Mouse (Mus musculus): ENCODE results near the gene Kat8.

Gene Kat8

DNA sequence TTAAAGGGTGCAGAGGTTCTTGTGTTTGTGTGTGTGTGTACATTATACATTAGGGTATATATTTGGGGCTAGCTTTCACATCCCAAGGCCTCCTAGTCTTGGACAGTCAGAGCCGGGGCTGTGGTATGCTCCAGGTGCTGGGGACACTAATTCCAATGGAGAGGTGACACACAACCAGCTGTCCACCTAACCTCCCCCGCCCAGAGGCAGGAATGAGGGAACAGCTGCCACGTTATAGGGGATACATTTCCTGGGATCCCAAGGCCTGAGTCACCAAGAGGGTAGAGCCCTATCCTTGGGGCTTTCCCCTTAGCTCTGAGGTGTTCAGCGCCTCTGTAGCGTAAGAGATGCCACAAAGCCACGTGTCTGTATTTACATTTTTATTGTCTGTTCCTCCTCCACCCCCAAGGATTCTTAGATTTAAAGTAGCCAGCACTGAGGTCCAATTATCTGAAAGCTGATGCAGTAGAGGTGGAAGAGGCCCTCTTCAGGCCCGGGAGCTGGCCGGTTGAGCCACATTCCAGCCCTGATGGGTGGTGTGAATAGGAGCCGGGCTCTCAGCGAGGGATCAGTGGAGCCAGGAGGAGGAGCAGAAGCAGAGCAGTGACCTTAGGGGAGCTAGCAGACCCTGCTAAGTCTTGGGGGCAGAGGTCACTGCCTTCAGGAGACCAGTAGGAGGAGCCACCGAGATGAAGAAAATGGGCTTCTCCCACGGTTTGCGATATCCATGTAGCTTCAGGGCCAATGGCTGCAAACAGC, 20.1 kb downstream of the Kat8 start:
- CTCF ChIA-PET = interaction anchor here (0.5 to 7.5 kb wide), 35 partner anchors 9 to 724 kb away, joined by 3 to 120 read pairs (median 3); partner anchors contain the start of genes Fbxl19 (in 1 of the 4), Fus (in 1 of the 4), Hsd3b7 (in 1 of the 4) and Kat8 (in 1 of the 4)
- POLR2A ChIA-PET = interaction anchor here (0.6 to 11.4 kb wide), 69 partner anchors 9 to 1593 kb away, joined by 3 to 433 read pairs (median 4); partner anchors contain the start of genes Kat8 (in 4 of the 4), Fus (in 3 of the 4), Vkorc1 (in 3 of the 4) and Bckdk (in 2 of the 4)

DNA sequence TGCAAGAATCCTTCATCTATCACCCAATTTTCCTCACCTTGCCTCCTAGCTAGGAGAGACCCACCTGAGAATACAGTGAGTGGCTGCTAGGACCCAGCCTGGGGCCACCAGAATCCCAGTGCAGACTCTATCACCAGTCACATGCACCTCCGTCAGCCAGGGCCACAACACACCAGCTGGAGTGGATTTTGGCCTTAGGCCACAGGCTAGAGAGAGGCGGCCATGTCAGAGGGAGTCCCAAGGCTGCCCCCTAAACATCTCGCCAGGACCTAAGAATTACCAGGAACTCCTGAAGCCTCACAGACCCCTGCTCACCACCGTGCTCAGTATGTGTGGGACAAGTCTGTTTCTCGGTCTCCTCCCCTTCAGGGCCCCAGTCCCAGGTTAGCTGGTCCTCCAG, 21.8 kb downstream of the Kat8 start:
- POLR2A ChIA-PET = interaction anchor here (0.7 to 11.4 kb wide), 32 partner anchors 11 to 346 kb away, joined by 3 to 433 read pairs (median 10); partner anchors contain the start of genes Fus (in 3 of the 4), Bckdk (in 2 of the 4), Gm21974 (in 2 of the 4) and Hsd3b7 (in 2 of the 4)

DNA sequence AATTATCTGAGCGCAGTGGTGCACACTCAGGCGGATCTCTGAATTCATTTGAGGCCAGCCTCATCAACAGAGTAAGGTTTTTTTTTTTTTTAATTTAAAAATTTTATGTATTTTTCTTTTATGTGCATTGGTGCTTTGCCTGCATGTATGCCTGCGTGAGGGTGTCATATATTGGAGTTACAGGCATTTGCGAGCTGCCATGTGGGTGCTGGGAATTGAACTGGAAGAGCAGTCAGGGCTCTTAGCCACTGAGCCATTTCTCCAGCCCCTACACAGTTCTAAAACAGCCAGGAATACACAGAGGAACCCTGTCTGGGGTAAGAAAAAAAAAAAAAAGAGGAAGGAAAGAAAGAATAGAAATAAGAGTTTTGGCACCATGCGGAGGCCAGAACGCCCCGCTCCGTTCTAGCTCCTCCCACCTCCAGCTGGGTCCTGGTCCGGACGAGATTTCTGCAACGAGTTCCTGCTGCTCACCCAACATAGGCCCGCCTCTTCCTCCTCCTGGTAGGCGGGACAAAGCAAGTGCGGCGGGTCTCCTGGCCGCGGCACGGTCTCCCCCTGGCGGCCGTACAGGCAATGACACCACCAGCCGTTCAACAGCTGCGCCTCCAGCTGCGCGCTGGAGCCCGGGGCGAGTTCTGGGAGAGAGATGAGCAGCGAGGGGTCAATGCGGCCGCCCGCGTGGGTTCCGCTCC, 22.9 kb downstream of the Kat8 start:
- ChIA-PET POLR2A (interaction anchor here (0.6 to 11.4 kb wide), 89 partner anchors 8 to 528 kb away, joined by 3 to 433 read pairs (median 5); partner anchors contain the start of genes Kat8 (in 4 of the 4), Fus (in 3 of the 4), Pycard (in 3 of the 4) and Setd1a (in 3 of the 4)), CTCF (interaction anchor here (0.5 to 7.5 kb wide), 76 partner anchors 8 to 527 kb away, joined by 3 to 120 read pairs (median 5); partner anchors contain the start of genes Kat8 (in 3 of the 4), Prss36 (in 2 of the 4), Armc5 (in 1 of the 4) and Bckdk (in 1 of the 4))

More for the DNA sequence above, 21.8 kb downstream of the Kat8 start:
- CTCF ChIA-PET = interaction anchor here in 3 of 4 experiments (0.6 to 7.5 kb wide), 14 partner anchors 8 to 303 kb away, joined by 3 to 120 read pairs (median 19); partner anchors contain the start of genes Armc5 (in 1 of the 3), Kat8 (in 1 of the 3) and Prss36 (in 1 of the 3)

DNA sequence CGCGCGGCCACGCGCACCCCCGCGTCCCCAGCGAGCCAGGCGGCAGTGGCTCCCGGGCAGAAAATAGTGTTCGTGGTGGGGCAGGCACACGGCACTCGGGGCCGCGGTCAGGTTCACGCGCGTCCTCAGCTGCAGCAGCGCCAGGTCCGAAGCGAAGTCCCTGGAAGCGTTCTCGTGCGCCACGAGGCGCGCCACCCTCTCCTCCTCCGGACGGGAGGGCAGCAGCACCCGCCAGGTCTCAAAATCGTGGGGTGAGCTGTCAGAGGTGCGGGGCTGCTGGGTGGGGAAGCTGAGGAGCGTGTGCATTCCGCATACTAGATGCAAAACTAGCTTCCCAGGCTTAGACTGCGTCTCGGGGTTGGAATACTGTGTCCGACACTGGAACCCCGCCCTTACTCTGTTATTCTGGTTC, 23.4 kb downstream of the Kat8 start:
- ChIA-PET POLR2A (interaction anchor here (0.5 to 11.4 kb wide), 92 partner anchors 9 to 457 kb away, joined by 3 to 433 read pairs (median 5); partner anchors contain the start of genes Kat8 (in 4 of the 4), Fus (in 3 of the 4), Pycard (in 3 of the 4) and Setd1a (in 3 of the 4)), CTCF (interaction anchor here (0.5 to 7.5 kb wide), 74 partner anchors 9 to 526 kb away, joined by 3 to 120 read pairs (median 5); partner anchors contain the start of genes Kat8 (in 3 of the 4), Prss36 (in 2 of the 4), Armc5 (in 1 of the 4) and Bckdk (in 1 of the 4))

DNA sequence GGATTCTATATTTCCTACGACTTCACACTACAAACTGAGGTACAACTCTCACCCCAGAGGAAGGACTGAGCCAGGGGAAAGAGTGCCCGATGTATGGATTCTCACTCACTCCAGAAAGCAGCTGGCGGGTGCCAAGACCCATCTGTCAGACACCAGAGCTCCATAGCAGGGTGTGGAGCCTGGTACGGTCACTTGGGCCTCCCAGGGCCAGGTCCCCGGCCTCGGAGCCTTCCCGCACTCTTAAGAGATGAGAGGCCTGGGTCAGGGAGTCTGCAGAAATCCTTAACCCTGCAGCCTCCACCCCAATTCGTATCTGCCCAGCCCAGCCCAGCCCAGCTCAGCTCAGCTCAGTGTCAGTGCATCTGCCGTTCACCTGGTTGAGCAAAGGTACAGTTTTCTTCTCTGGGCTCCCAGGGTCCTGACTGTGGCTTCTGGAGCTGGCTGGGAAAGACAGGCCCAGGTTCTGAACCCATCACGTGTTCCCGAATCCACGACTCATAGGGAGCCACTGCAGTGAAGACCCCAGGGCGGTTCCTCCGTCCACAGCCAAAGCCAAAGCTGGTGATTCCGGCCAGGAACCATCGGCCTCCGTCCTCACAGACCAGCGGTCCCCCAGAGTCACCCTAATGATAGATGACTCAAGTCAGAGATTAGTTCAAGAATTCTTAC, 24.0 kb downstream of the Kat8 start:
- CTCF ChIA-PET = interaction anchor here (0.5 to 7.5 kb wide), 47 partner anchors 8 to 409 kb away, joined by 3 to 120 read pairs (median 6); partner anchors contain the start of genes Kat8 (in 4 of the 4), Prss36 (in 2 of the 4), Bckdk (in 1 of the 4) and Bcl7c (in 1 of the 4)
- POLR2A ChIA-PET = interaction anchor here (0.5 to 11.4 kb wide), 61 partner anchors 8 to 425 kb away, joined by 3 to 433 read pairs (median 6); partner anchors contain the start of genes Fus (in 3 of the 4), Pycard (in 3 of the 4), Setd1a (in 3 of the 4) and Bckdk (in 2 of the 4)

DNA sequence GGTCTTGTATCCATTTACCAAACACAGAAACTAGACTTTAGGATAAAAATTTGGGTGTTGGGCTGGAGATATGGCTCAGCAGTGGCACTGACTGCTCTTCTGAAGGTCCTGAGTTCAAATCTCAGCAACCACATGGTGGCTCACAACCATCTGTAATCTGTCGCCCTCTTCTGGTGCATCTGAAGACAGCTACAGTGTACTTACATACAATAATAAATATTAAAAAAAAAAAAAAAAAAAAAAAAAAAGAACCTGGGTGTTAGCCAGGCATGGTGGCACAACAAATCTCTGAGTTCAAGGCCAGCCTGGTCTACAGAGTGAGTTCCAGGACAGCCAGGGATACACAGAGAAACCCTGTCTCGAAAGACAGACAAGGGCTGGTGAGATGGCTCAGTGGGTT, 29.8 kb downstream of the Kat8 start:
- ChIA-PET CTCF (interaction anchor here (0.6 to 1.8 kb wide), 14 partner anchors 9 to 822 kb away, joined by 3 to 14 read pairs (median 4); partner anchors contain the start of genes Gm21974 (in 1 of the 4), Kat8 (in 1 of the 4) and Vkorc1 (in 1 of the 4)), POLR2A (interaction anchor here (0.6 to 8.8 kb wide), 14 partner anchors 10 to 1642 kb away, joined by 3 to 120 read pairs (median 4); partner anchors contain the start of genes Fus (in 2 of the 4) and Inpp5f (in 1 of the 4))

DNA sequence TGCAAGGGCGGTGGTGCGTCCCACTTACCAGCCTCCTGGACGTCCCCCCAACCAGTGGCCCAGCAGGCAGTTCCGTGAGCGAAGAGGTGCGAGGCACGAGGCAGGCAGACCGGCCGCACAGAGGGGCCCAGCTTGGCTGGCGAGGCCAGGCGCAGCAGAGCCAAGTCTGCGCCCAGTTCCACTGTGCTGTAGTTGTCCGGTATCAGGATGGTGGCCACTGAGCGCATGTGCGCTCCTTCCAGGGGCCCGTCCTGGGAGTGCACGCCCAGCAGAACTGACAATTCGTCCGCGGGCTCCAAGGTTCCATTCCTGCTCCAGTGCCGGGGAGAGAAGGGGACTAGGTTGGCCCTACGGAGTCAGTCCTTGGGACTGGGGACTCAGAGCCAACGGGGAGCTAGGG, 32.3 kb downstream of the Kat8 start:
- POLR2A ChIA-PET = interaction anchor here (0.6 to 9.5 kb wide), 36 partner anchors 8 to 691 kb away, joined by 3 to 120 read pairs (median 5); partner anchors contain the start of genes Fus (in 3 of the 4), Kat8 (in 2 of the 4), Ctf1 (in 1 of the 4) and Hsd3b7 (in 1 of the 4)

DNA sequence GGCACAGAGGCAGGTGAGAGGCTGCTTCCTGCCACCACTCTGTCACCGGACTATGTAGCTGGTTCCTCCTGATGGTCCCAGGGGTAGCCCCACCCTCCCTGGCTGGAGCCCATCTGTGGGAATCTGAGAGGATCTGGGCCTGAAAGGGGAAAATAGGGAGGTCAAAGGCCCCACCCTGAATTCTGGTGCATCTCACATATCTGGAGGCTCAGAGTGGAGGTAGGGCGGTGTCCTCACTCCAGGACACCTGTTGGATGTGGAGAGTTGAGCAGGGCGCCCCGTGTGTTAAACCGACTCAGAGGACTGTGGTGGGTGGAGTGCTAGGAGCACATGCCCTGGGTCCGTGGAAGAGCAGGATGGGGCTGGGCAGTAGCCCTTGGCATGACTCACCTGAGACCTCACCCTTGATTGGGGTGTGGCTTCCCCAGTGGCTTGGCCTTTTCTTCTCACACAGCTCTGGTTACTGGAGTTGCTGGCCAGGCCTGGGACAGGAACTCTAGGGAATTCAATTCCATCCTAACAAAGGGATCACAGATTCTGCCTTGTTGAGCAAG, 34.2 kb downstream of the Kat8 start, which contains the start of gene Prss36:
Prss36 (minus strand) TSS at position 256 of the 554 bp plus-strand sequence.
- CTCF ChIA-PET = interaction anchor here in 3 of 4 experiments (0.6 to 8.3 kb wide), 6 partner anchors 11 to 79 kb away, joined by 3 to 54 read pairs (median 3); no protein-coding TSS in a partner anchor
- POLR2A ChIA-PET = interaction anchor here (0.6 to 9.5 kb wide), 16 partner anchors 11 to 176 kb away, joined by 3 to 120 read pairs (median 4); partner anchors contain the start of genes Fus (in 3 of the 4) and Kat8 (in 1 of the 4)

More for the DNA sequence above, 32.3 kb downstream of the Kat8 start:
- CTCF ChIA-PET = interaction anchor here in 3 of 4 experiments (0.5 to 8.3 kb wide), 7 partner anchors 9 to 254 kb away, joined by 3 to 54 read pairs (median 4); no protein-coding TSS in a partner anchor

DNA sequence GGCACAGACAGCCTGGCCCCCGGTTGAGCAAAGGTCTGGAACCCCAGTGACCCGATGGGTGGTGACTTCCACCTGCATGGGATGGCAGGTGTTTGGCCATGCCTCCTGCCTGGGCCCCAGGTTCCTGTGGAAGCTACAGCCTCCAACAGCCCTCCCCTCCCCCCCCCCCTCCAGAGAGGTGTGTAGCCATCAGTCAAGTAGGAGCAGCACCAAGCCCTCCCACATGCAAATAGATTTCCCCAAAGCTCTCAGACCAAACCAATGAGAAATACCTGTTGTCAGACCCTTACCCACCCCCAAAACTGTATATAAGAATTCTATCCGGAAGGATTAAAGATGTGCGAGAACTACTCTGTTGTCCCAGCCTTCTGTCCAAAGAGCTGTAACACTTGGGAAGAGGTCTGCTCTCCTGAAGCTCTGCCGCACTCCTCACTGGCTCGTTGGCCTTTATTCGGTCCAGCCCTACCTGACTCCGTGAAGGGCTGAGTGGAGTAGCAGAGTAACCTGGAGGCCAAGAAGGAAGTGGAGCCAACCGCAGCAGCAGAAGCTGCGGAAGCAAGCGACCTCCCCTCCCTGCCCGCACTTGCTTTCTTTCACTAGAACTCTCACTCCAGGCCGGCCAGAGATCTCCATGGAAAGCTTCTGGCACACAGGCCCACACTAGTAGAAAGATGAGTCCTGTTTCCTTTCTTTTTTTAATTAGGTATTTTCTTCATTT, 40.7 kb downstream of the Kat8 start:
- ChIA-PET CTCF (interaction anchor here in 3 of 4 experiments (0.6 to 1.4 kb wide), 7 partner anchors 17 to 278 kb away, joined by 3 to 10 read pairs (median 4); no protein-coding TSS in a partner anchor), POLR2A (interaction anchor here (0.5 to 3.1 kb wide), 27 partner anchors 9 to 604 kb away, joined by 3 to 46 read pairs (median 4); partner anchors contain the start of genes Fus (in 3 of the 4), Prss53 (in 1 of the 4) and Pycard (in 1 of the 4))

DNA sequence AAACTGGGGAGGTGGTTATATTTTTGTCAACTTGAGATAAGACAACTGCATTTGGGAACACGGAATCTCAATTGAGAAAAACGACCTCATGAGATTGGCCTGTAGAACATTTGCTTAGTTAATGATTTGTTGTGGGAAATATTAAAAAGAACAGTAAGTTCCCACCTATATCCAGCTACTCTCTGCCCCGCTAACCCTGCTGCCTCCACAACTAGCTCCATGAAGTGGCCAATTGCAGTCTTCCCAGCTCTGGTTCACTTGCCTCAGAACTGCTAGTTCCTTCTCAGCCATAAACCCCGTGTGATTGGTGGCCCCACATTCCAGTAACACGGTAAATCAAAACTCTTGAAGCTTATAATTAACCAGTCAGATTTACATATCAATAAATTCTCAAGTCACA, 47.0 kb downstream of the Kat8 start:
- ChIA-PET CTCF (interaction anchor here in 1 of 4 experiments (0.7 to 2.2 kb wide), 3 partner anchors 24 to 302 kb away, joined by 3 to 7 read pairs (median 4); no protein-coding TSS in a partner anchor), POLR2A (interaction anchor here in 3 of 4 experiments (0.8 to 3.6 kb wide), 11 partner anchors 9 to 47 kb away, joined by 3 to 39 read pairs (median 4); partner anchors contain the start of genes Fus (in 2 of the 3), Kat8 (in 1 of the 3) and Pycard (in 1 of the 3))

DNA sequence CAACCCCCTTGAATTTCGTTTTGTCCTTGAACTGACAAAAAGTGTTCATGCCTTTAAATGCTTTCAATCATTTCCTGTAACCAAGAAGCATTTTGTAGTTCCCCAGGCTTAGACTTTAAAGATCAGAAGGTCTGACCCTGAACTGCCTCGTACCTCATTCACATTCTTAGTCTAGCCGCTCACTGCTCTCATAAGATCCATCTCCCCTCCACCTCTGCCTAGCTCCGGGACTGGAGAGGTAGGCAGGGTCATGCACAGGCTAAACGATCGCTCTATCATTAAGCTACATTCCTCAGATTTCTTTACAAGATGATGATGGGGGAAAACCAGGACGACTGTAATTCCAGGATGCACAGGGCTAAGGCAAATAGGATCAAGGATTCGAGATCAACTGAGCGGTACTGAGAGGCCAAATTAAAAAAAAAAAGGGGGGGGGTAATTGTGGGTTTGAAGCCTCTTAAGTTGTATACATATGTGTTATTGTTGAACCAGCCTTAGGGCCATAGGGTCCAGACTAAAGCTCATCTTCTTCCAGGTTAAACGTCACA, 54.1 kb downstream of the Kat8 start:
- ChIA-PET POLR2A (interaction anchor here (0.6 to 27.8 kb wide), 105 partner anchors 7 to 696 kb away, joined by 3 to 1128 read pairs (median 8); partner anchors contain the start of genes Prss36 (in 3 of the 4), Pycard (in 3 of the 4), Setd1a (in 3 of the 4) and 9130023H24Rik (in 2 of the 4)), CTCF (interaction anchor here (0.5 to 1.5 kb wide), 10 partner anchors 23 to 309 kb away, joined by 3 to 11 read pairs (median 3); no protein-coding TSS in a partner anchor)

DNA sequence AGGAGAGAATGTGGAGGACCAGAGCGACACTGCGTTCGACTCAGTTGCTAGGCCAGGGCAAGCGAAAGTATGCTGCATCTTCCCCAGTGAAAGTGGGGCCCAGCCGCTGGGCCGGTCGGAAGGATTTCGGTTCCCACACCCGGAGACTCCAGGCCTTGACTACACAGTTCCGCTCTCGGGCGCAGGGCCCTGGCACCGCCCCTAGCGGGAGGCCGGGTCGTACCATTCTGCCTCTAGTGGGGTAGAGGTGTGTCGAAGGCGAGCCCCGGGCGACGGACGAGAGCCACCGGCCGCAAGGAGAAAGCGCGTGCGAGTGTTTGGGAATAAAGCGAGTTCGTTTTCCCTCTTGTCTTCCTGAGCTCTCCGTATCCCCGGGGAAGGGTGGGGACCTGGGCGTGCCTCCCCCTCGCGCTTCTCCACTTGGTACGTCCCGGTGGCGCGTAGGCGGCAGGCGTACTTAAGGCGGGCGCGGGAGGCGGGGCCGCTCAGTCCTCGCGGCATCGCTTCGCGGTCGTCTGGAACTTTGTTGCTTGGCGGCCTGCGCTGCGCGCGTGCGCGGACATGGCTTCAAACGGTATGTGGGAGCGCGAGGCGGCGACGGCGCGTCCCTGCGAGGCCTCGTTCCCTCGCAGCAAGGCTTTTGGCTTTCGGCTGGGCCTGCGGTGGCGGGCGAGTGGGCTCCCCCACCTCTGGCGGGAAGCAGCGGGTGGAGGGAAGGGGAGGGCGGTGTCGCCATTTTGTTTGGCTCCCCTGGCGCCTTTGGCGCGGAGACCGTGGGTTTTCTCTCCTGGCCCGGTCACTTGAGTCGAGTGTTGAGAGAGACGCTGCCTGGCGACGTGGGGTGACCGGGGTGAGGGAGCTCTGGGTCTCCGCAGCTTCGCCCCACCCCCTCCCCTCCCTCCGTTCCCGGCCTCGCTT, 54.9 kb downstream of the Kat8 start, which contains the start of gene Fus:
Fus (plus strand) TSS at position 454 of the 918 bp plus-strand sequence.
- CTCF ChIA-PET = interaction anchor here in 3 of 4 experiments (0.5 to 1.7 kb wide), 9 partner anchors 27 to 227 kb away, joined by 3 to 11 read pairs (median 4); no protein-coding TSS in a partner anchor
- POLR2A ChIA-PET = interaction anchor here (0.6 to 27.8 kb wide), 159 partner anchors 8 to 1093 kb away, joined by 3 to 1128 read pairs (median 5); partner anchors contain the start of genes Kat8 (in 4 of the 4), 9130023H24Rik (in 3 of the 4), Gm21974 (in 3 of the 4) and Prss36 (in 3 of the 4)
